Mouse (Mus musculus) heart, embryonic 12.5 days (tissue): Measurements from ENCODE around the gene Pou2f1. TPM values are rescaled to one million over a fixed set of nuclear protein-coding genes. Genes with fewer than 3 reads are reported as not detected.

Experiments used
- ATAC-seq: fragments of 200-750 bp; cut with Nextera tagmentation; 2 replicates; pipeline ENCODE4 v1.8.0; 2017; ENCODE audit warnings: moderate TSS enrichment, moderate library complexity; ENCODE audit not compliant: insufficient number of reproducible peaks, low FRiP score
- H3K27ac ChIP-seq: fragments of 300-500 bp; sonication (generic); 2 replicates; pipeline ENCODE4 v1.5.1; 2016; ENCODE audit warnings: mild to moderate bottlenecking, moderate library complexity; ENCODE audit not compliant: poor library complexity, severe bottlenecking
- H3K27me3 ChIP-seq: fragments of 300-500 bp; sonication (generic); replicated peaks from 2 replicates; pipeline ENCODE4 v1.6.1; 2016; ENCODE audit warnings: mild to moderate bottlenecking, moderate library complexity
- H3K36me3 ChIP-seq: fragments of 300-500 bp; sonication (generic); 2 replicates; pipeline ENCODE4 v1.6.1; 2016; ENCODE audit warnings: mild to moderate bottlenecking, moderate library complexity
- H3K4me1 ChIP-seq: fragments of 300-500 bp; sonication (generic); replicated peaks from 2 replicates; pipeline ENCODE4 v1.6.1; 2016; ENCODE audit warnings: mild to moderate bottlenecking
- H3K4me2 ChIP-seq: fragments of 300-500 bp; sonication (generic); 2 replicates; pipeline ENCODE4 v1.6.1; 2016; ENCODE audit warnings: mild to moderate bottlenecking, moderate library complexity
- H3K4me3 ChIP-seq: fragments of 300-500 bp; sonication (generic); 2 replicates; pipeline ENCODE4 v1.5.1; 2016; ENCODE audit warnings: mild to moderate bottlenecking
- H3K9ac ChIP-seq: fragments of 300-500 bp; sonication (generic); 2 replicates; pipeline ENCODE4 v1.6.1; 2016; ENCODE audit warnings: mild to moderate bottlenecking, moderate library complexity
- H3K9me3 ChIP-seq: fragments of 300-500 bp; sonication (generic); replicated peaks from 2 replicates; pipeline ENCODE4 v1.6.1; 2016; ENCODE audit warnings: mild to moderate bottlenecking, moderate library complexity
- WGBS: fragments of 180-500 bp; shearing (Covaris S2); methylation state at CpG from one replicate; pipeline ENCODE4 v1.1.7; 2016; 5-methylcytosine and 5-hydroxymethylcytosine counted together
- polyA plus RNA-seq: library from polyadenylated mRNA; unstranded; fragments of >200 nt; fragmentation: Nextera tagmentation; extraction: Ambion mirVana; gene quantifications from 2 replicates; pipeline ENCODE4 v1.2.1, GENCODE M21; 2016

The Pou2f1 gene
- polyA plus RNA-seq, 1 experiment from 2014 or later: 11.9 TPM

GRCm38 (mm10) chr1:165864864-165865795 is 137.3 kb downstream of the Pou2f1 start:
- H3K9me3 ChIP-seq: no peaks in the 10 kb centered on the region
- H3K4me2 ChIP-seq: 0 out of 2 replicates have a peak overlapping the region, but pooled peaks have one; percentile 4
- H3K4me1 ChIP-seq: peaks cover 20% of the 10 kb centered on the region; the same call in 1 of the 2 replicates
- peaks cover 7% of the 10 kb centered on the region for H3K36me3 ChIP-seq
- no peaks in the 10 kb centered on the region for H3K27me3 ChIP-seq
- no peak for ATAC-seq
- H3K4me3 ChIP-seq: no peak overlapping the region
- H3K27ac ChIP-seq: no peak overlapping the region
- WGBS: 43% methylated on average over 14 of the region's 14 CpGs
- H3K9ac ChIP-seq: no peak overlapping the region

- Histone ChIP-seq H3K4me3 (no peak overlapping the region), H3K9me3 (no peaks in the 10 kb centered on the region), H3K4me1 (peaks cover 20% of the 10 kb centered on the region; the same call in 1 of the 2 replicates), H3K9ac (no peak overlapping the region), H3K27ac (no peak overlapping the region), H3K27me3 (no peaks in the 10 kb centered on the region), H3K4me2 (no peak overlapping the region), H3K36me3 (peaks cover 4% of the 10 kb centered on the region; the same call in 1 of the 2 replicates)
- ATAC-seq: no peak
- WGBS: 87% methylated on average over 7 of the region's 7 CpGs
Measured at GRCm38 (mm10) chr1:165862059-165862458, 140.4 kb downstream of the Pou2f1 start.

- WGBS: 85% methylated on average over 3 of the region's 3 CpGs
- H3K4me3 ChIP-seq: no peak overlapping the region
- H3K9ac ChIP-seq: no peak overlapping the region
- H3K36me3 ChIP-seq: no peaks in the 10 kb centered on the region
- peaks cover 20% of the 10 kb centered on the region; the same call in 1 of the 2 replicates for H3K4me1 ChIP-seq
- no peak overlapping the region for H3K4me2 ChIP-seq
- no peaks in the 10 kb centered on the region for H3K9me3 ChIP-seq
- no peak overlapping the region for H3K27ac ChIP-seq
- H3K27me3 ChIP-seq: 0 out of 2 replicates have a peak, but pooled peaks cover 2% of the 10 kb centered on the region
- ATAC-seq: no peak
Measured at GRCm38 (mm10) chr1:165861235-165861609, 141.3 kb downstream of the Pou2f1 start.

- H3K4me3 ChIP-seq: no peak overlapping the region
- H3K9ac ChIP-seq: no peak overlapping the region
- peak; percentile 58 for ATAC-seq
- H3K36me3 ChIP-seq: no peaks in the 10 kb centered on the region
- no peaks in the 10 kb centered on the region for H3K9me3 ChIP-seq
- WGBS: 62% methylated on average over 9 of the region's 9 CpGs
- H3K27me3 ChIP-seq: 0 out of 2 replicates have a peak, but pooled peaks cover 6% of the 10 kb centered on the region
- no peak overlapping the region for H3K4me2 ChIP-seq
- no peak overlapping the region for H3K27ac ChIP-seq
- peaks cover 20% of the 10 kb centered on the region; the same call in 1 of the 2 replicates for H3K4me1 ChIP-seq
Measured at GRCm38 (mm10) chr1:165860373-165861234, 141.9 kb downstream of the Pou2f1 start.

GRCm38 (mm10) chr1:165858356-165858755 is 144.1 kb downstream of the Pou2f1 start:
- H3K4me2 ChIP-seq: no peak overlapping the region
- H3K4me1 ChIP-seq: 0 out of 2 replicates have a peak, but pooled peaks cover 10% of the 10 kb centered on the region
- H3K9me3 ChIP-seq: no peaks in the 10 kb centered on the region
- 78% methylated on average over 5 of the region's 5 CpGs for WGBS
- H3K4me3 ChIP-seq: no peak overlapping the region
- no peaks in the 10 kb centered on the region for H3K36me3 ChIP-seq
- H3K9ac ChIP-seq: no peak overlapping the region
- 0 out of 2 replicates have a peak, but pooled peaks cover 10% of the 10 kb centered on the region for H3K27me3 ChIP-seq
- no peak for ATAC-seq
- no peak overlapping the region for H3K27ac ChIP-seq

GRCm38 (mm10) chr1:165857279-165857678 is 145.2 kb downstream of the Pou2f1 start:
- Histone ChIP-seq H3K4me1 (0 out of 2 replicates have a peak, but pooled peaks cover 10% of the 10 kb centered on the region), H3K27ac (no peak overlapping the region), H3K27me3 (0 out of 2 replicates have a peak, but pooled peaks cover 15% of the 10 kb centered on the region), H3K9me3 (no peaks in the 10 kb centered on the region), H3K4me3 (no peak overlapping the region), H3K4me2 (no peak overlapping the region), H3K36me3 (no peaks in the 10 kb centered on the region), H3K9ac (no peak overlapping the region)
- WGBS: 87% methylated on average over 11 of the region's 11 CpGs
- ATAC-seq: no peak

GRCm38 (mm10) chr1:165855759-165856545 is 146.5 kb downstream of the Pou2f1 start:
- no peaks in the 10 kb centered on the region for H3K36me3 ChIP-seq
- ATAC-seq: no peak

GRCm38 (mm10) chr1:165853729-165854420 is 148.6 kb downstream of the Pou2f1 start:
- Histone ChIP-seq H3K27me3 (0 out of 2 replicates have a peak, but pooled peaks cover 15% of the 10 kb centered on the region), H3K4me1 (peaks cover 5% of the 10 kb centered on the region; the same call in 1 of the 2 replicates), H3K4me3 (no peak overlapping the region), H3K4me2 (no peak overlapping the region), H3K27ac (no peak overlapping the region), H3K9me3 (no peaks in the 10 kb centered on the region), H3K36me3 (no peaks in the 10 kb centered on the region), H3K9ac (no peak overlapping the region)
- 55% methylated on average over 10 of the region's 10 CpGs for WGBS
- no peak for ATAC-seq

More at GRCm38 (mm10) chr1:165855759-165856545, 146.5 kb downstream of the Pou2f1 start:
- 56% methylated on average over 9 of the region's 9 CpGs for WGBS
- Histone ChIP-seq H3K27me3 (0 out of 2 replicates have a peak, but pooled peaks cover 15% of the 10 kb centered on the region), H3K4me2 (no peak overlapping the region), H3K9ac (no peak overlapping the region), H3K4me3 (no peak overlapping the region), H3K9me3 (no peaks in the 10 kb centered on the region), H3K4me1 (0 out of 2 replicates have a peak, but pooled peaks cover 6% of the 10 kb centered on the region), H3K27ac (no peak overlapping the region)

- H3K4me2 ChIP-seq: no peak overlapping the region
- no peaks in the 10 kb centered on the region for H3K9me3 ChIP-seq
- no peak overlapping the region for H3K27ac ChIP-seq
- H3K4me3 ChIP-seq: no peak overlapping the region
- 49% methylated on average over 4 of the region's 4 CpGs for WGBS
- no peaks in the 10 kb centered on the region for H3K36me3 ChIP-seq
- H3K4me1 ChIP-seq: peaks cover 9% of the 10 kb centered on the region; the same call in 1 of the 2 replicates
- H3K9ac ChIP-seq: no peak overlapping the region
- ATAC-seq: no peak
- 0 out of 2 replicates have a peak, but pooled peaks cover 15% of the 10 kb centered on the region for H3K27me3 ChIP-seq
Measured at GRCm38 (mm10) chr1:165853131-165853721, 149.3 kb downstream of the Pou2f1 start.
